Mouse (Mus musculus) urinary bladder, postnatal 14 days (tissue): ENCODE data around the gene Cnn1.
A peak's percentile ranks its signal among the peaks of the same experiment; 100 is the strongest.
"Not testable (repeated sequence)": the region's sequence is repeated elsewhere in the genome, so short reads cannot be mapped to it uniquely, and the experiment has no call there.

Experiments used
- DNase-seq: peaks from one replicate; pipeline ENCODE4 v3.0.0; 2021; ENCODE audit warnings: low spot score

The Cnn1 gene

DNA sequence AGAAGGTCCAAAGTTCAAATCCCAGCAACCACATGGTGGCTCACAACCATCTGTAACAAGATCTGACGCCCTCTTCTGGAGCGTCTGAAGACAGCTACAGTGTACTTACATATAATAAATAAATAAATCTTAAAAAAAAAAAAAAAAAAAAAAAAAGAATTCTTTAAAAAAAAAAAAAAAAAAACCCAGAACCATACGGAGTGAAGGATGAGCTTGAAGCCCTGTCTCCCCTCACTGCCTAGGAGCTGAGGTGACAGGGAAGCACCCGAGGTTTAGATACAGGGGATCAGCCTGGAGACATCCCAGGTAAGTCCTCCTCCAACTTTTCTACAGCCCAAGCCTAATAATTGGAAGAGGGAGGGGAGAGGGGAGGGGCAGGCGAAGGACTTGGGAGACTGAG is 23.2 kb upstream of the Cnn1 start:
- DNase-seq: not testable (repeated sequence)

DNA sequence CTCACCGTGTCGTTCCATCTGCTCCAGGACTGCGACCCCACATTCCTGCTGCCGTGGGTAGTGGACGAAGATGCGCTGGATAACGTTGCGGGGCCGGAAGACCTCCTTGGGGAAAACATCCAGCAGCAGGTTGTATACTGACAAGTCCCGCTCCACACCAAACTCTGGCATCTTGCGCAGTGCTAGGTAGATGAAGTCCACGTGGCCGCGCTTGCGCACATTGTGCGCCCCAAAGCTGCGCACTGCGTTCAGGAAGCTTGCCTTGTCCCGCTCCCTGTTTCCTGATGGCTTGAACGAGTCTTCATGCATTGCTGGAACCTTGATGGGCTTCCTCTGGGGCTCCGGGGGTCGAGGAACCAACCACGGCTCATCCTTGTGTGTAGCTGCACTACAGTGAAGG is 22.8 kb upstream of the Cnn1 start:
- DNase-seq: no peak

DNA sequence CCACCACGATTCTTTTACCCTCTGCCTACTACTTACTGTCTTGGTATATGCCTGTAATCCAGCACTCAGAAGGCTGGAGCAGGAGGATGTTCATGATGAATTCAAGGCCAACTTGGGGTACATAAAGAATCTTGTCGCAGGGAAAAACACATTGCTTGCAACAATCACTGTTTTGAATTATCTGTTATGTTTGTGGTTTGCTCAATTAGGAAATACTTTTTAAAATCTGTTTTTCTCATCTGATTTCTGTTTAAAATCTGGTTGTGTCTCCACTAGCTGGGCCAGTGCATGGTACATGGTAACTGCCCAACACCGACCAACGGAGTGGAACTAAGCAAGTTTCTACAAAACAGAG is 14.4 kb upstream of the Cnn1 start:
- DNase-seq: no peak

DNA sequence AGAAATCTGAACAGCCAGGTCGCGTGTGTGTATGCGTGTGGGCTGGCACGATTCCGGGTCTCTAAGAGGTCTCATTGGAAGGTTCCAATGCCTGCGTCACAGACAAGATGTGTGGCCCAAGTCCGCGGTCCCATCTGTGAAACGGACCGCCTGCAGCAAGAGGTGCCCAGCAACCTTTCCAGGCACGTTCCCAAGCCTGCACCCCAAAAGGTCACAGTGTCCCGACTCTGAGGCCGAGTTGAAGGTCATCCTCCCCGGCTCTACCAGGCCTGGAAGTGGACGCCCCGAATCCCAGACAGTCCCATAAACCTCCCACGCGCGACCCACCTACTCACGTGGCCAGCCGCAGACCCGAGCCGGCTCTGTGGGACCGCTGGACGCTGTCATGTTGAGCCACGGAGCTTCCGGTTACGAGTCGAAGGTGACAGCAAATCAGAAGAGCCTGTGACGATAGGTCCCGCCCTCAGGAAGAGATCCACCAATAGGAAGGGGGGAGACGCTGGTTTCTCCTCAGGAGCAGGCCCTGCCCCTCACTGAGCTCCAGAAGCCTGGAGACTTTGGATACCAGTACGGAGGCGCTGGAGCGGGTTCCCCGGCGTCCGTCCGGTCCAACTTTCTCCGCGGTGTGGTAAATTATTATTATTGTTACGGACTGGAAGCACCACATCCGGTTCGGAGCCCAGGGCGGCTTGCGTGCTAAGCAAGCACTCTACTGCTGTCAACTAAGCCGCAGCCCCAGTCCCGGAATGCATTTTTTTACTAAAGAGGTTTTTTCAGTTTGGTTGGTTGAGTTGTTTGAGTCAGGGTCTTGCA is 13.8 kb upstream of the Cnn1 start, which contains the start of gene Ecsit:
Gene Ecsit, minus strand, starts transcription at position 417 of the 813 bp plus-strand sequence.
- DNase-seq: peak; percentile 94

DNA sequence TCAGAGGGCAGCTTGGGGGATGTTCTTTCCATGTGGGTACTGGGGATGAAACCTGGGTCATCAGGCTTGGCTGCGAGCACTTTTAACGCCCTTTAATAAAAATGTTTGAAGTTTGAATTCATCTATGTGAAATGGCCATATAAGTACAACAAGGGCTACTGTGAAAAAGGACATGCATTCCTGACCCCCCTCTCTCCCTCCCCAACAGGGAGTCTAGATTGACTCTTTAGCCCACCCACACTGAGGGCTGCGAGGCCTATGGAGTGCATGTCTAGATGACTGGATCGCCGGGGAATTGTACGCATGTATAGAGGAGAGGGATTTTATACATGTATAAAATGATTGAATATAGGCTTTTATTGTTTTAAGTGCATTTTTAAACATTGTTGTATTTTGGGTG is 13.0 kb upstream of the Cnn1 start:
- no peak for DNase-seq

- DNase-seq: no peak
These were observed 11.9 kb upstream of the Cnn1 start for GRCm38 (mm10) chr9:22087034-22087618.

DNA sequence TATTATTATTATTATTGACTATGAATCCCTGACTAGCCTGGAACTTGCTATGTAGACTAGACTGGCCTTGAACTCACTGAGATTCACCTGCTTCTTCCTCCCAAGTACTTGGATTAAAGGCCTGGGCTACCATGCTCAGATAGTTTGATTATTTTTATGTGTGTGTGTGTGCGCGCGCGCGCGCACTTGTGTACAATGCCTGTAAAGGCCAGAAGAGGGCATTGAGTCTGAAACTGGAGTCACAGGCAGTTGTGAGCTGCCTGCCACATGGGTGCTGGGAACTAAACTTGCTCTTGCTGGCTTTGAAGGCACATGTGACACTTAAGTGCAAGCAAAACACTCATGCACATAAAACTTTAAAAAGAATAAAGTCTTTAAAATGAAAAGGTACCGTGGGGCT is 9.7 kb upstream of the Cnn1 start:
- DNase-seq: no peak

DNA sequence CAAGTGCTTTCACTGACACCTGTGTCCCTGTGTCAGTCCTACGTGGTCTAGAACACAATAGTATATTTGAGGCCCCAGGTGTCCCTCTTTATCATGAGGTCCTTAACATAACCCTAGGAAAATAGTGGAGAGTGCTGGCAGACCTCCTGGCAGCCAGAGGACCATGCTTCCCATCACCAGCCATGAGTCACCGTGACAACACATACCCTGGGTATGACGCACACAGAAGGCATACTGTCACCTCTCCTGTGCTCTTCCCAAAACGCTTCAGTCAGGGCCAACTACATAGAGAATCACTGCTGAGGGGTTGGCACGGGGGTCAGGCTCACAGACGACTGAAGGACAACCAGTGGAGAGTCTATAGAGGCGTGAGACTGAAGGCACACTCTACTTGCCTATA is 9.0 kb upstream of the Cnn1 start:
- DNase-seq: no peak

- DNase-seq: no peak
These were observed 6.3 kb upstream of the Cnn1 start for GRCm38 (mm10) chr9:22092746-22093145.

DNA sequence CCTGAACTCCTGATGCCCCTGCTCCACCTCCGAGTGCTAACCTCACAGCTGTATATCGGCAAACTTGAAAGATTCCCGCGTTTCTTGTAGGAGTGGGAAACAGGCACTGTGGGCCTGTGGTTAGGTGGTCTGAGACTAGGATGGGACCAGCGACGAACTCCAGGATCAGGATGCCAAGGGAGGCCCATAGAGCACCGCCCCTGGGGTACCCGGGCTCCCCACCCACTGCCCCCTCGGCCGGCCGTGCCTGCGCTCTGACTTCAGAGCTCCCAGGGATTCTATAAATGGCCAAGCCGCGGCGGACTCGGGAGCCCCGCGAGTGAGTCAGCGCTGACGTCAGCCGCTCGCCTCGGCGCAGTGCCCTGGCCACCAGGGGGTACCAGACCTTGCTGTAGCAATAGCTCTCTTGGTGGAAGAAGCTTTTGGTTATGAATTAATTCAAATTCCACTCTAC is 3.1 kb upstream of the Cnn1 start:
- DNase-seq: peak; percentile 91

DNA sequence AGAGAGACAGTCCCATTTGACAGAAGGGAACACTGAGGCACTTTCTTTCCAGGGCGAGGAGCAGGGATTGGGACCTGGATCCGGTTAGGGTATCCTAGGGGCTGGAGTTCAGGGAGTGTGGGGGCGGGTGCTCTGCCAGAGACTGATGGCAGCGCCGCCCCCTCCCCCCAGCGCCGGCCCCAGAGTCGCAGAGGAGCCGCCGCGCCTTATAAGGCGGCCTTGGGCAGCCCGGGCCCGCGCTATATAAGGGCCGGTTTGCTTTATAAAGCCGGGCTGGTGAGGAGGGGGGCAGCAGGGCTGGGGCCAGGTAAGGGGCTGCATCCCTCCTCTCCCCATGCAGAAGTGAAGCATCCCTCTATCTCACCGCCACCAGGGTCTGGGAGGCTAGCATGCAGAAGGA is 906 bp downstream of the Cnn1 start:
- peak; percentile 34 for DNase-seq

GRCm38 (mm10) chr9:22108194-22108593 is 9.2 kb downstream of the Cnn1 start:
- no peak for DNase-seq

DNA sequence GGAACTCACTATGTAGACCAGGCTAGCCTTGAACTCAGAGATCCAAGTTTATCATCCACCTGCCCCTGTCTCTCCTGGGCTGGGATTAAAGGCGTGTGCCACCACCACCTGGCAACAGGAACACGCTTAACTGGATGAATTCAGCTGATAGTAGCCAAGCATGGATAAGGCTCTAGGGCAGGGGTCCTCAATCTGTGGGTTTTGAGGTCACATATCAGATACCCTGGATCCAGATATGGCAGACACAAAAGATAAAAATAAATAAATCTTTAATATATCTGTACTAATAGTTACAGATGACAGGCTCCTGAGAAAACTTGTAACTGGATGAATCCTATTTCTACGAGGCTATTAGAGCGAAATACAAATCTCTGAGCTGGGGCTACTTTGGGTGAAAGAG is 16.6 kb downstream of the Cnn1 start:
- no peak for DNase-seq

DNA sequence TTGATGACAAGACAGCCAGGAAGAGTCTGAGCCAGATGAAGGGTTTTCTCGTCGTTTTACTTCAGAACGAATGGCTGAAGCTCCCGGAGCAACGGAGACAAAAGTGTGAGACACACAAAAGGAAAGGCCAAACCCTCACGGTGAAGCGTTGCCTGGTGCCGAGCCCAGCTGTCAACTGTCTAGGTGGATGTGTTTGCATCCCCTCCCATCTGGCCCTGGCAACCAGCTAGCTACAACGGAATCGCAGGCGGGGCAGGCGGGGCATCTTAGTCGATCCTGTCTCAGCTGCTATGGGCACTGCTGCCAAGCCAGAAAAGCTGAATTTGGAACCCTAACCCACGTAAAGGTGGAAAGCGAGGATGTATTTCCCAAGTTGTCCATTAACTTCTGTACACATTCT is 17.1 kb downstream of the Cnn1 start:
- no peak for DNase-seq

DNA sequence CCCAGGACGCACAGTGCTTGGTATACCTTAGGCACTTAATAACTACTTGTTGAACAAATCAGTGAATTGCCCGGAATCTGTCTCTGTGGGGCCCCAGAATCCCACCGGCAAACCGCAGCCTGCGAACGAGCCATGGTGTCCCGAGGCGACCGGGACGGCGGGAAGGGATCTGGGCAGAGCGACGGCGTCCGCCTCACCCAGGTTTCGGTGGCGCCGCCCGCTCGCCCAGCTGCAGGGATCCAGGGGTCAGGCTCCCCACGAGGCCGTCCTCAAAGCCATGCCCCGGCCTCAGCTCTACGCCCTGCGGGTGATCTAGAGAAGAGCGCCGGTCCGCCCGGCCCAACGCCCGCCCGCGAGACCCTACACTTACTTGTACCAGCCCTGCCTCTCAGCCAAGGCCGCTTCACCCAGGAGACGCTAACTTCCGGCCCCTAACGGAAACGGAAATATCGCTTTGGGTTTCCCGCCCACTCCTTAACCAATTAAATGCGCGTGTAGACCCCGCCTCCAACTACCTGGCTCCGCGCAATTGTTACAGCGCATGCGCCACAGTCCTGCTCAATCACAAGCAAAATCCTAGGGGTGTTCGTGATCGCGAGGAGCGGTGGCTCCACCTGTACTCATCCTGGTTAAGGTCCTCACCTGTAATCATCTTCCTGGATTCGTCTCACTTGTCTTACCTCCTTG is 17.9 kb downstream of the Cnn1 start, which contains the start of gene Elof1:
Gene Elof1, minus strand, starts transcription at position 433 of the 687 bp plus-strand sequence.
- DNase-seq: peak; percentile 94

- DNase-seq: peak; percentile 58
These were observed 18.9 kb downstream of the Cnn1 start for GRCm38 (mm10) chr9:22117754-22118456.

DNA sequence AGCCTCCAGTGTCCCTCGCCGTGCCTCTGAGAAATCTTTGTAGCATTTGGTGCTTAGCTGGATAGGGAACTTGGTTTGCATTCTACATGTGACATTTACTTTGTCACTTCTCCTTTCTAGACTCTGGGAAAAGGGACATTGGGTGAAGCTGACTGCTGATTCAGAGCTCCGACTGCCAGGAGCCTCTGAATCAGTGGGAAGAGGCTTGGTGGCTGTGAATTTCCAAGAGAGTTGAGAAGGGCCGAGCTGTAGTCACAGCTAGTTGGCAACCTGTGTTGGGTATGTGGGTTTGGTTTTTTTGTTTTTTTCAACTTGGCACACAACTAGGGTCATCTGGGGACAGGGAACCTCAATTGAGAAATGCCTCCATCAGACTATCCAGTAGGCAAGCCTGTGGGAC is 20.5 kb downstream of the Cnn1 start:
- DNase-seq: no peak

DNA sequence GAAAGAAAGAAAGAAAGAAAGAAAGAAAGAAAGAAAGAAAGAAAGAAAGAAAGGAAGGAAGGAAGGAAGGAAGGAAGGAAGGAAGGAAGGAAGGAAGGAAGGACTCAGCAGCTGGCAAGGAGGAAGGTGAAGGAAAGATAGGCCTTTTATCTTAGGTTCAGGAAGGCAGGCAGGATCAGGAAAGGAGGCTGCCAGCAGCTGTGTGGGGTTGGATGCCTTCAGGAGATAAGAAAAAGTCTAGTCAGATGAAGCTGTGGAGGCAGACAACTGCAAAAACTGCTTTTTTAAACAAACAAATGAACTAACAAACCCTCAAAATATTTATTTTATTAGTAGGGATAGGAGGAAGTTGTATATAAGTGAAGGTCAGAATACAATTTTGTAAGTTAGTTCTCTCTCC is 22.5 kb downstream of the Cnn1 start:
- DNase-seq: no peak

DNA sequence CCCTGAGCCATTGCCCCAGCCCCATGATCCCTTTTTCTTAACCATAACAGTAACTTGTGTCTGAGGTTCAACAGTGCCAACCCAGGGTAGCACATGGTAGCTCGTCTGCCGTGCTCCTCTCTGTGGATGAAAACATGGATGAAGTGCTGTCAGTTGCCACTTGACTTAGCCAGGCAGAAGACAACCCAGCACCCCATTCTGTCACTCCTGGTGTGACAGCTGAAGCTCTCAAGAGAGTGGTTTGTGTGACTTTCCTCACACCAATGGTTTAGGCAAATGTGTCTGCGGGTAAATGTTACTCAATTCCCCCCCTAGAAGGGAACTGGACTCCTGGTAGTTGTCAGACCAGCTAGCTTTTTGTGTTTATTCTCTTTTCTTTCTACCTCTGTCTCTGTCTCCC is 23.0 kb downstream of the Cnn1 start:
- DNase-seq: no peak

GRCm38 (mm10) chr9:22123069-22123609 is 24.1 kb downstream of the Cnn1 start:
- DNase-seq: no peak

- DNase-seq: no peak
These were observed 25.2 kb downstream of the Cnn1 start for GRCm38 (mm10) chr9:22124169-22124568.
